Mouse (Mus musculus) lung, adult 2 months (tissue): ENCODE measurements at regions not wholly inside any gene's neighbourhood (a gene's known extent, or its start where the extent isn't known, plus 50 kb on each side); places are given as distances from the start of the nearest gene placed in this dataset.

Source experiments
- CTCF ChIP-seq: fragments of 200-500 bp; IDR thresholded peaks from 2 replicates; pipeline ENCODE4 v1.5.1; 2011; ENCODE audit warnings: mild to moderate bottlenecking, low read length, control low read depth; ENCODE audit not compliant: insufficient read depth
- POLR2A ChIP-seq: fragments of 200-500 bp; IDR thresholded peaks from 2 replicates; pipeline ENCODE4 v1.6.1; 2011; ENCODE audit warnings: low read depth, mild to moderate bottlenecking, control low read depth, low read length, borderline replicate concordance; ENCODE audit errors: extremely low read depth

GRCm38 (mm10) chr17:51546999-51547398, 286.1 kb downstream of the Satb1 start:
- TF ChIP-seq CTCF = no peak
- TF ChIP-seq POLR2A = no peak
